In the genomic region with DNA sequence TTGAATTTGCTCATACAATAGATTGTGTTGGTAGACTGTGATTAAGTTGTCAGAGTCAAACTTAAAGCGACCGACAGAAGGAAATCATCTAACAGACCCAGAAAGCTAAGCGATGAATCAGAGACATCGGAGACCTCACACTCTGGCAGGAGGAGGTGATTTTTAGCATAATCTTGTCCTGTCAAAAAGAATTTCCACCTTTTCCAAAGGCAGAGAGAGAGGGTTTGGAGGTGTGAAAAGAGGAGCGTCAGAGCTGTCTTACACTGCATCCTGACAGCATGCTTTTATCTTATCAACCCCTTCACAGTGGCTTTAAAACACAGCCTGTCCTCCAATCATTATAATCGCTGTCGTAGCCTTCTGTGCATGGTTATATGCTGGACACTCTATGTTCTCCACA, we compare ENCODE assay signal across 19 mouse cellular contexts. TPM values are rescaled to one million over a fixed set of nuclear protein-coding genes. Genes with fewer than 3 reads are reported as not detected.
DNase-seq lines count a peak whose midpoint lies in the region; ATAC-seq and TF ChIP-seq lines count a peak whose summit lies in the region.
"Had no signal": no experiment of that assay in that cellular context is flagged by ENCODE, and none has a peak within 500 bp of the region (broad histone marks: within the 10 kb centered on the region; RNA-seq: fewer than 3 reads in every experiment).

No protein-coding gene starts in this region.

- no peak for ATAC-seq in forebrain, embryonic 15.5 days (replicated peaks)
- no peak for ATAC-seq in forebrain, embryonic 13.5 days
- peak; percentile 32 for ATAC-seq in forebrain, postnatal 0 days
- 0 out of 2 replicates have a peak, but pooled peaks have one; percentile 15 for ATAC-seq in lung, embryonic 16.5 days (ENCODE audit: low read depth)

- TF ChIP-seq CTCF in forebrain, postnatal 0 days (IDR thresholded peaks at IDR 0.05; ENCODE audit: low read depth) = no peak
- TF ChIP-seq CTCF in brain, embryonic 14.5 days (IDR thresholded peaks at IDR 0.05; ENCODE audit: borderline replicate concordance, extremely low read depth, insufficient read depth, insufficient read length) = no peak

- TF ChIP-seq POLR2A in brain, embryonic 14.5 days (IDR thresholded peaks at IDR 0.05; ENCODE audit: borderline replicate concordance, extremely low read depth, insufficient read depth, insufficient read length, poor library complexity, severe bottlenecking) = no peak

- no peak overlapping the region for H3K4me3 ChIP-seq in forebrain, embryonic 15.5 days
- H3K4me3 ChIP-seq in forebrain, embryonic 13.5 days = no peak overlapping the region
- H3K4me3 ChIP-seq in forebrain, postnatal 0 days (ENCODE audit: low read depth, low read length) = no peak overlapping the region
- H3K4me3 ChIP-seq in forebrain, embryonic 10.5 days = no peak overlapping the region
- no peak overlapping the region for H3K4me3 ChIP-seq in lung, embryonic 16.5 days (ENCODE audit: low read length)
- H3K4me3 ChIP-seq: embryonic facial prominence, embryonic 10.5 days; embryonic facial prominence, embryonic 12.5 days had no signal

- no peaks in the 10 kb centered on the region for H3K9me3 ChIP-seq in forebrain, embryonic 15.5 days
- H3K9me3 ChIP-seq in forebrain, embryonic 13.5 days (replicated peaks) = no peaks in the 10 kb centered on the region
- H3K9me3 ChIP-seq in forebrain, postnatal 0 days (ENCODE audit: low read length) = no peaks in the 10 kb centered on the region
- no peaks in the 10 kb centered on the region for H3K9me3 ChIP-seq in forebrain, embryonic 10.5 days
- no peaks in the 10 kb centered on the region for H3K9me3 ChIP-seq in lung, embryonic 16.5 days (ENCODE audit: control insufficient read depth, low read length)
- H3K9me3 ChIP-seq: embryonic facial prominence, embryonic 10.5 days; embryonic facial prominence, embryonic 12.5 days had no signal

- H3K9ac ChIP-seq in forebrain, embryonic 15.5 days (replicated peaks) = no peak overlapping the region
- no peak overlapping the region for H3K9ac ChIP-seq in forebrain, embryonic 13.5 days
- H3K9ac ChIP-seq in forebrain, postnatal 0 days = no peak overlapping the region
- no peak overlapping the region for H3K9ac ChIP-seq in lung, embryonic 16.5 days (ENCODE audit: low read length)
- H3K9ac ChIP-seq: embryonic facial prominence, embryonic 12.5 days had no signal

- H3K4me1 ChIP-seq in forebrain, embryonic 15.5 days = 0 out of 2 replicates have a peak, but pooled peaks cover 13% of the 10 kb centered on the region
- H3K4me1 ChIP-seq in forebrain, embryonic 13.5 days = peaks cover 9% of the 10 kb centered on the region; the same call in 1 of the 2 replicates
- H3K4me1 ChIP-seq in forebrain, postnatal 0 days (ENCODE audit: insufficient read depth) = peaks cover 8% of the 10 kb centered on the region; the same call in 1 of the 2 replicates
- no peaks in the 10 kb centered on the region for H3K4me1 ChIP-seq in forebrain, embryonic 10.5 days
- no peaks in the 10 kb centered on the region; the same call in 1 of the 2 replicates for H3K4me1 ChIP-seq in lung, embryonic 16.5 days (replicated peaks; ENCODE audit: control insufficient read depth, insufficient read depth, low read length)
- H3K4me1 ChIP-seq: embryonic facial prominence, embryonic 12.5 days had no signal

- H3K27me3 ChIP-seq in forebrain, embryonic 15.5 days = no peaks in the 10 kb centered on the region
- H3K27me3 ChIP-seq in forebrain, embryonic 13.5 days = no peaks in the 10 kb centered on the region
- no peaks in the 10 kb centered on the region for H3K27me3 ChIP-seq in forebrain, postnatal 0 days (ENCODE audit: insufficient read depth, low read length)
- H3K27me3 ChIP-seq in forebrain, embryonic 10.5 days (ENCODE audit: poor library complexity, severe bottlenecking) = no peaks in the 10 kb centered on the region
- H3K27me3 ChIP-seq in lung, embryonic 16.5 days (ENCODE audit: control insufficient read depth, insufficient read depth, low read depth, low read length) = no peaks in the 10 kb centered on the region
- H3K27me3 ChIP-seq: embryonic facial prominence, embryonic 12.5 days had no signal

- no peaks in the 10 kb centered on the region for H3K36me3 ChIP-seq in forebrain, embryonic 15.5 days
- no peaks in the 10 kb centered on the region for H3K36me3 ChIP-seq in forebrain, embryonic 13.5 days (ENCODE audit: poor library complexity, severe bottlenecking)
- H3K36me3 ChIP-seq in forebrain, postnatal 0 days (ENCODE audit: insufficient read depth) = no peaks in the 10 kb centered on the region
- no peaks in the 10 kb centered on the region for H3K36me3 ChIP-seq in forebrain, embryonic 10.5 days (replicated peaks)
- no peaks in the 10 kb centered on the region for H3K36me3 ChIP-seq in lung, embryonic 16.5 days (ENCODE audit: control insufficient read depth, insufficient read depth, low read length)
- H3K36me3 ChIP-seq: embryonic facial prominence, embryonic 10.5 days; embryonic facial prominence, embryonic 12.5 days had no signal

- no peak overlapping the region for H3K4me2 ChIP-seq in forebrain, embryonic 15.5 days (replicated peaks)
- no peak overlapping the region for H3K4me2 ChIP-seq in forebrain, embryonic 13.5 days
- no peak overlapping the region; the same call in 1 of the 2 replicates for H3K4me2 ChIP-seq in forebrain, postnatal 0 days (ENCODE audit: low read depth)
- no peak overlapping the region for H3K4me2 ChIP-seq in lung, embryonic 16.5 days (ENCODE audit: low read depth, low read length)
- H3K4me2 ChIP-seq: embryonic facial prominence, embryonic 12.5 days had no signal

- DNase-seq in forebrain, postnatal 0 days = no peak
- no peak for DNase-seq in forebrain, embryonic 10.5 days (ENCODE audit: extremely low spot score, low spot score)
- DNase-seq in lung, adult 18-20 months = no peak
- peak; percentile 47 for DNase-seq in brain, embryonic 14.5 days (ENCODE audit: low read depth)
- DNase-seq in spleen, adult 12 weeks (ENCODE audit: low spot score) = no peak
- DNase-seq: adrenal gland, adult 2 months; adrenal gland, postnatal 10 days; adrenal gland, postnatal 25 days; cerebellum, adult 11 months; cerebellum, adult 18-20 months; cerebellum, adult 8-10 months; cerebellum, adult 9-11 months; cerebellum, postnatal 25 days had no signal

- H3K27ac ChIP-seq in forebrain, embryonic 15.5 days (replicated peaks) = peak overlapping the region; percentile 9; the same call in 1 of the 2 replicates
- H3K27ac ChIP-seq in forebrain, embryonic 13.5 days = no peak overlapping the region
- 0 out of 2 replicates have a peak overlapping the region, but pooled peaks have one; percentile 29 for H3K27ac ChIP-seq in forebrain, postnatal 0 days (ENCODE audit: low read depth, low read length)
- no peak overlapping the region for H3K27ac ChIP-seq in forebrain, embryonic 10.5 days
- no peak overlapping the region for H3K27ac ChIP-seq in lung, embryonic 16.5 days (ENCODE audit: low read length)
- H3K27ac ChIP-seq: embryonic facial prominence, embryonic 10.5 days; embryonic facial prominence, embryonic 12.5 days had no signal

- WGBS in forebrain, embryonic 15.5 days = 66% methylated on average over 7 of the region's 7 CpGs
- 74% methylated on average over 7 of the region's 7 CpGs for WGBS in forebrain, embryonic 13.5 days
- 58% methylated on average over 7 of the region's 7 CpGs for WGBS in forebrain, postnatal 0 days
- WGBS in forebrain, embryonic 10.5 days = 88% methylated on average over 7 of the region's 7 CpGs
- WGBS in lung, embryonic 16.5 days = 32% methylated on average over 7 of the region's 7 CpGs

RNA-seq across cellular contexts. Expression of a gene that starts 25.7 kb away (rescaled TPM):
- 0.18 TPM in 1 of 2 replicates, not detected in the other for polyA plus RNA-seq in forebrain, embryonic 15.5 days (2015; fragmentation: Nextera tagmentation; extraction: Ambion mirVana)
- polyA plus RNA-seq in forebrain, embryonic 13.5 days (2015; fragmentation: Nextera tagmentation; extraction: Ambion mirVana) = not detected in 2 replicates
- 0.15 TPM in 1 of 2 replicates, not detected in the other for total RNA-seq in forebrain, postnatal 0 days (2014; rRNA removed)
- polyA plus RNA-seq in forebrain, postnatal 0 days (2015; fragmentation: Nextera tagmentation; extraction: Ambion mirVana) = not detected in 2 replicates
- polyA plus RNA-seq in forebrain, embryonic 10.5 days (2016; fragmentation: Nextera tagmentation; extraction: Ambion mirVana) = not detected in 2 replicates
- polyA plus RNA-seq in lung, embryonic 16.5 days (2015; fragmentation: Nextera tagmentation; extraction: Ambion mirVana) = not detected in 2 replicates
- 0.06 and 0.10 TPM in 2 replicates for polyA plus RNA-seq in brain, embryonic 14.5 days (2012; rRNA removed)
- total RNA-seq: MEL had no signal
- polyA plus RNA-seq: embryonic facial prominence, embryonic 10.5 days; embryonic facial prominence, embryonic 12.5 days had no signal

RNA-seq across cellular contexts. Expression of a gene that starts 50.9 kb away (rescaled TPM):
- polyA plus RNA-seq in forebrain, embryonic 15.5 days (2015; fragmentation: Nextera tagmentation; extraction: Ambion mirVana) = 107 and 113 TPM in 2 replicates
- polyA plus RNA-seq in forebrain, embryonic 13.5 days (2015; fragmentation: Nextera tagmentation; extraction: Ambion mirVana) = 95.4 and 104 TPM in 2 replicates
- total RNA-seq in forebrain, postnatal 0 days (2014; rRNA removed) = 80.9 and 84.9 TPM in 2 replicates
- polyA plus RNA-seq in forebrain, postnatal 0 days (2015; fragmentation: Nextera tagmentation; extraction: Ambion mirVana) = 121 and 130 TPM in 2 replicates
- polyA plus RNA-seq in forebrain, embryonic 10.5 days (2016; fragmentation: Nextera tagmentation; extraction: Ambion mirVana) = 81.8 and 89.4 TPM in 2 replicates
- polyA plus RNA-seq in lung, embryonic 16.5 days (2015; fragmentation: Nextera tagmentation; extraction: Ambion mirVana) = 63.5 and 68.6 TPM in 2 replicates
- polyA plus RNA-seq in brain, embryonic 14.5 days (2012; rRNA removed) = 120 and 138 TPM in 2 replicates

Comparison
In these comparisons a context has a peak if more than half of its experiments do, and no peak if none do; other contexts are left out.
1. ATAC-seq: peak in forebrain, postnatal 0 days (single experiment) and lung, embryonic 16.5 days (single experiment); none in forebrain, embryonic 15.5 days (single experiment) and forebrain, embryonic 13.5 days (single experiment).
2. H3K27ac ChIP-seq: peak in forebrain, embryonic 15.5 days (single experiment) and forebrain, postnatal 0 days (single experiment); none in forebrain, embryonic 13.5 days (single experiment), forebrain, embryonic 10.5 days (single experiment) and lung, embryonic 16.5 days (single experiment).